Mouse (Mus musculus): ENCODE data around the gene Pgam2. TPM values are rescaled to one million over a fixed set of nuclear protein-coding genes. Genes with fewer than 3 reads are reported as not detected.
"Not testable (repeated sequence)": the region's sequence is repeated elsewhere in the genome, so short reads cannot be mapped to it uniquely, and the experiment has no call there.

Pgam2 gene
- polyA plus RNA-seq, 1 experiment from 2014 or later = 3.9 TPM

GRCm38 (mm10) chr11:5825432-5825831 lies 21.9 kb upstream of the Pgam2 start:
- DNase-seq (ENCODE audit: low spot score) = no peak
- H3K9me3 ChIP-seq (ENCODE audit: control insufficient read depth, low read length) = no peaks in the 10 kb centered on the region
- H3K4me3 ChIP-seq (ENCODE audit: low read depth, low read length) = no peak overlapping the region
- no peak overlapping the region for H3K27ac ChIP-seq (replicated peaks)
- ATAC-seq (ENCODE audit: low FRiP score, low TSS enrichment) = no peak
- H3K27me3 ChIP-seq (ENCODE audit: control insufficient read depth, insufficient read depth, low read length) = no peaks in the 10 kb centered on the region
- H3K36me3 ChIP-seq (ENCODE audit: control insufficient read depth, insufficient read depth, low read length) = peaks cover 13% of the 10 kb centered on the region
- H3K4me2 ChIP-seq (replicated peaks; ENCODE audit: low read depth) = no peak overlapping the region
- H3K9ac ChIP-seq (ENCODE audit: low read length) = no peak overlapping the region
- TF ChIP-seq CTCF (IDR thresholded peaks at IDR 0.05; ENCODE audit: low read depth) = no peak
- TF ChIP-seq EP300 (optimal IDR thresholded peaks at IDR 0.05) = no peak
- H3K4me1 ChIP-seq (replicated peaks; ENCODE audit: control insufficient read depth, insufficient read depth) = no peaks in the 10 kb centered on the region

DNA sequence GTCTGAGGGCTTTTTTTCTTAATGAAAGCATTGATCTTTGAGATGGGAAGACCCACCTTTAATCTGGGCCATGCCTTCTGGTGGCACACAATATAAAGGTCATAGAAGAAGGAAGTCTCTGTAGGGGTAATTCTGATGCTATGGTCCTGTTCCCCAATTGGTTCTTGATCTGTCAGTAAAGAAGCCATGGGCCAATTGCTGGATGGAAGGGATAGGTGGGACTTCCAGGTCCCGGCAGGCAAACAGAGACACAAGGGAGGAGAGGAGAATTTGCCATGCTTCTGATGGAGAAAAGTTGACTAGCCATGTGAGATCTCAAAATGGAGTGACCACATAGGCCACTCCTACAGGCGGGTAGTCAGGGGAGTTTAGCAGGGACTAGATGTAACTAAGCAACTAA lies 15.7 kb upstream of the Pgam2 start:
- no peak for ATAC-seq (ENCODE audit: low FRiP score, low TSS enrichment)
- no peak overlapping the region for H3K4me2 ChIP-seq (replicated peaks; ENCODE audit: low read depth)
- WGBS = 62% methylated on average over 2 of the region's 2 CpGs
- no peak overlapping the region for H3K9ac ChIP-seq (ENCODE audit: low read length)
- H3K9me3 ChIP-seq (ENCODE audit: control insufficient read depth, low read length) = no peaks in the 10 kb centered on the region
- H3K36me3 ChIP-seq (ENCODE audit: control insufficient read depth, insufficient read depth, low read length) = no peaks in the 10 kb centered on the region
- H3K27ac ChIP-seq (replicated peaks) = no peak overlapping the region
- no peaks in the 10 kb centered on the region for H3K27me3 ChIP-seq (ENCODE audit: control insufficient read depth, insufficient read depth, low read length)
- no peak for DNase-seq (ENCODE audit: low spot score)
- no peak for TF ChIP-seq CTCF (IDR thresholded peaks at IDR 0.05; ENCODE audit: low read depth)
- no peak for TF ChIP-seq EP300 (optimal IDR thresholded peaks at IDR 0.05)
- H3K4me3 ChIP-seq (ENCODE audit: low read depth, low read length) = no peak overlapping the region
- H3K4me1 ChIP-seq (replicated peaks; ENCODE audit: control insufficient read depth, insufficient read depth) = no peaks in the 10 kb centered on the region

DNA sequence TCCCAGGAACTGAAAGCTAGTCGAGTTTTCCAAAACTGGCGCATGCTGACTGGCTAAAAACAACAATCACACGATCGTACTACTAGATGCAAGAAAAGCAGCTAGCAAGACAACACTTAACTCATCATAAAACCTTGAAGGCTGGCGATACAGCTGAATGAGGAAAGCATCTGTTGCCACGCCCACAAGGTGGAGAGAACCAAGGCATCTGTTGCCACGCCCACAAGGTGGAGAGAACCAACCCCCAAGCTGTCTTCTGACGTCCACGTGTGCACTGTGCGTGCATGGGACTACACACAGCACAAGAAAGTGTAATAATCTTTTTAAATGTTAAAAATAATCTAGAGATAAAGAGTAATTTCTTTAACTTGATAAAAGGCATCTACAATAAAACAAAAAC lies 9.8 kb upstream of the Pgam2 start:
- ATAC-seq (ENCODE audit: low FRiP score, low TSS enrichment) = no peak
- WGBS = 71% methylated on average over 10 of the region's 10 CpGs
- no peaks in the 10 kb centered on the region for H3K9me3 ChIP-seq (ENCODE audit: control insufficient read depth, low read length)

GRCm38 (mm10) chr11:5809487-5809886 lies 6.0 kb upstream of the Pgam2 start:
- H3K36me3 ChIP-seq (ENCODE audit: control insufficient read depth, insufficient read depth, low read length); H3K27me3 ChIP-seq (ENCODE audit: control insufficient read depth, insufficient read depth, low read length); H3K4me3 ChIP-seq (ENCODE audit: low read depth, low read length); ATAC-seq (ENCODE audit: low FRiP score, low TSS enrichment); H3K9ac ChIP-seq (ENCODE audit: low read length); H3K9me3 ChIP-seq (ENCODE audit: control insufficient read depth, low read length); DNase-seq (ENCODE audit: low spot score); H3K27ac ChIP-seq (replicated peaks); H3K4me1 ChIP-seq (replicated peaks; ENCODE audit: control insufficient read depth, insufficient read depth); H3K4me2 ChIP-seq (replicated peaks; ENCODE audit: low read depth): not testable (repeated sequence)
- 88% methylated on average over 4 of the region's 4 CpGs for WGBS

More for the DNA sequence above, 9.8 kb upstream of the Pgam2 start:
- no peak for DNase-seq (ENCODE audit: low spot score)
- Histone ChIP-seq H3K27ac (replicated peaks) (no peak overlapping the region), H3K9ac (ENCODE audit: low read length) (no peak overlapping the region), H3K4me2 (replicated peaks; ENCODE audit: low read depth) (no peak overlapping the region), H3K36me3 (ENCODE audit: control insufficient read depth, insufficient read depth, low read length) (no peaks in the 10 kb centered on the region), H3K27me3 (ENCODE audit: control insufficient read depth, insufficient read depth, low read length) (no peaks in the 10 kb centered on the region), H3K4me3 (ENCODE audit: low read depth, low read length) (no peak overlapping the region), H3K4me1 (replicated peaks; ENCODE audit: control insufficient read depth, insufficient read depth) (no peaks in the 10 kb centered on the region)
- TF ChIP-seq EP300 (optimal IDR thresholded peaks at IDR 0.05) (no peak), CTCF (IDR thresholded peaks at IDR 0.05; ENCODE audit: low read depth) (no peak)

DNA sequence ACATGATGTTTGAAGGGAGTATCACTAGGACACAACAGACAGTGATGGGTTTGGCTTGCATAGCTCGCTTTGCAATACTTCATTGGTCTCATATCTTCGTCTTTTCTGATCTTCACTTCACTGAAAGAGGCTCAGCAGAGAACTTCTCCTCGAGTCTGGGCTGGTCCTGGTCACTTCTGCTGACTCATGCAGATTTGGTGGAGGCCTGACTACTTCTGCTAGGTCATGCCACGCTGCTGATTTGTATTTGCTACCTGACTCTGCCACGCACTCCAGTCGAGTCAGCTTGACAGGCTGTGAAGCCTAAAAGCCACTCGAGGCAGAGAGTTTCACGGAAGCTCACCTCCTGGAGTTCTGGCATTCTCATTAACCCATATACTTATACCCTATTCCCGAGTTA lies 4.4 kb upstream of the Pgam2 start:
- ATAC-seq (ENCODE audit: low FRiP score, low TSS enrichment) (no peak), DNase-seq (ENCODE audit: low spot score) (no peak)
- Histone ChIP-seq H3K36me3 (ENCODE audit: control insufficient read depth, insufficient read depth, low read length) (no peaks in the 10 kb centered on the region), H3K4me2 (replicated peaks; ENCODE audit: low read depth) (no peak overlapping the region), H3K27ac (replicated peaks) (no peak overlapping the region), H3K4me3 (ENCODE audit: low read depth, low read length) (no peak overlapping the region), H3K4me1 (replicated peaks; ENCODE audit: control insufficient read depth, insufficient read depth) (no peaks in the 10 kb centered on the region), H3K9me3 (ENCODE audit: control insufficient read depth, low read length) (no peaks in the 10 kb centered on the region), H3K9ac (ENCODE audit: low read length) (no peak overlapping the region), H3K27me3 (ENCODE audit: control insufficient read depth, insufficient read depth, low read length) (no peaks in the 10 kb centered on the region)
- 85% methylated on average over 9 of the region's 9 CpGs for WGBS
- TF ChIP-seq CTCF (IDR thresholded peaks at IDR 0.05; ENCODE audit: low read depth) = no peak
- TF ChIP-seq EP300 (optimal IDR thresholded peaks at IDR 0.05) = no peak

GRCm38 (mm10) chr11:5805711-5806110 lies 2.2 kb upstream of the Pgam2 start:
- H3K4me1 ChIP-seq (replicated peaks; ENCODE audit: control insufficient read depth, insufficient read depth) = no peaks in the 10 kb centered on the region
- WGBS = 70% methylated on average over 3 of the region's 3 CpGs
- H3K27me3 ChIP-seq (ENCODE audit: control insufficient read depth, insufficient read depth, low read length) = no peaks in the 10 kb centered on the region
- TF ChIP-seq EP300 (optimal IDR thresholded peaks at IDR 0.05) (no peak), CTCF (IDR thresholded peaks at IDR 0.05; ENCODE audit: low read depth) (no peak)
- no peak overlapping the region for H3K4me3 ChIP-seq (ENCODE audit: low read depth, low read length)
- H3K36me3 ChIP-seq (ENCODE audit: control insufficient read depth, insufficient read depth, low read length) = no peaks in the 10 kb centered on the region; the same call in 1 of the 2 replicates
- no peak overlapping the region for H3K27ac ChIP-seq (replicated peaks)
- DNase-seq (ENCODE audit: low spot score) (no peak), ATAC-seq (ENCODE audit: low FRiP score, low TSS enrichment) (no peak)
- no peak overlapping the region for H3K9ac ChIP-seq (ENCODE audit: low read length)
- H3K4me2 ChIP-seq (replicated peaks; ENCODE audit: low read depth) = no peak overlapping the region
- H3K9me3 ChIP-seq (ENCODE audit: control insufficient read depth, low read length) = no peaks in the 10 kb centered on the region
